Mouse (Mus musculus): ENCODE results near the gene Wnt2.

Gene Wnt2

GRCm38 (mm10) chr6:17978881-17979280 lies 51.5 kb downstream of the Wnt2 start:
- no peak for DNase-seq (ENCODE audit: inconsistent age in 2 of 2, low spot score in 1 of 2)

GRCm38 (mm10) chr6:17978324-17978723 lies 52.1 kb downstream of the Wnt2 start:
- DNase-seq (ENCODE audit: inconsistent age in 2 of 2, low spot score in 1 of 2): no peak

GRCm38 (mm10) chr6:17977165-17977564 lies 53.2 kb downstream of the Wnt2 start:
- no peak for DNase-seq (ENCODE audit: inconsistent age in 2 of 2, low spot score in 1 of 2)

- no peak for DNase-seq (ENCODE audit: inconsistent age in 2 of 2, low spot score in 1 of 2)
These were observed 56.0 kb downstream of the Wnt2 start for GRCm38 (mm10) chr6:17974416-17974815.

GRCm38 (mm10) chr6:17971393-17971792 lies 59.0 kb downstream of the Wnt2 start:
- no peak for DNase-seq (ENCODE audit: inconsistent age in 2 of 2, low spot score in 1 of 2)

GRCm38 (mm10) chr6:17969815-17970214 lies 60.6 kb downstream of the Wnt2 start:
- DNase-seq (ENCODE audit: inconsistent age in 2 of 2, low spot score in 1 of 2): no peak

- no peak for DNase-seq (ENCODE audit: inconsistent age in 2 of 2, low spot score in 1 of 2)
These were observed 61.8 kb downstream of the Wnt2 start for GRCm38 (mm10) chr6:17968467-17969144.

- no peak for DNase-seq (ENCODE audit: inconsistent age in 2 of 2, low spot score in 1 of 2)
These were observed 66.9 kb downstream of the Wnt2 start for GRCm38 (mm10) chr6:17963455-17963854.

- no peak for DNase-seq (ENCODE audit: inconsistent age in 2 of 2, low spot score in 1 of 2)
These were observed 78.6 kb downstream of the Wnt2 start for GRCm38 (mm10) chr6:17951779-17952178.

GRCm38 (mm10) chr6:17949103-17949502 lies 81.3 kb downstream of the Wnt2 start:
- DNase-seq (ENCODE audit: inconsistent age in 2 of 2, low spot score in 1 of 2): no peak

GRCm38 (mm10) chr6:17947130-17947831 lies 83.1 kb downstream of the Wnt2 start:
- DNase-seq (ENCODE audit: inconsistent age in 2 of 2, low spot score in 1 of 2): no peak

GRCm38 (mm10) chr6:17946456-17946855 lies 83.9 kb downstream of the Wnt2 start:
- DNase-seq (ENCODE audit: inconsistent age in 2 of 2, low spot score in 1 of 2): no peak

- no peak for DNase-seq (ENCODE audit: inconsistent age in 2 of 2, low spot score in 1 of 2)
These were observed 86.3 kb downstream of the Wnt2 start for GRCm38 (mm10) chr6:17943877-17944617.

- no peak for DNase-seq (ENCODE audit: inconsistent age in 2 of 2, low spot score in 1 of 2)
These were observed 88.0 kb downstream of the Wnt2 start for GRCm38 (mm10) chr6:17942344-17942743.

- no peak for DNase-seq (ENCODE audit: inconsistent age in 2 of 2, low spot score in 1 of 2)
These were observed 88.5 kb downstream of the Wnt2 start for GRCm38 (mm10) chr6:17941916-17942315.
